Mouse (Mus musculus) T-helper 17 cell (primary cell): ENCODE measurements around the gene Emc4.

Source experiments
- in situ Hi-C, 2 experiments: fragments of 300-600 bp; cut with MboI, MseI; formaldehyde crosslinking; loops; 1 replicate in 1 of 2; 2 replicates in 1 of 2; pipeline ENCODE4 v1.15.1; 2025; ENCODE audit warnings: high pct_unique_total_duplicates in 2 of 2

The Emc4 gene

GRCm38 (mm10) chr2:112367726-112368673 is at the start of gene Emc4:
Gene Emc4, minus strand, starts transcription at chr2:112368027.
- in situ Hi-C loops = no loop called here

- in situ Hi-C loops = no loop called here
Observed at GRCm38 (mm10) chr2:112407030-112407429, 39.2 kb upstream of the Emc4 start.

- in situ Hi-C loops = no loop called here
Observed at GRCm38 (mm10) chr2:112396649-112397048, 28.8 kb upstream of the Emc4 start.

- in situ Hi-C loops = no loop called here
Observed at GRCm38 (mm10) chr2:112393958-112394357, 26.1 kb upstream of the Emc4 start.

GRCm38 (mm10) chr2:112392689-112393088 is 24.9 kb upstream of the Emc4 start:
- in situ Hi-C loops = no loop called here

GRCm38 (mm10) chr2:112391346-112392000 is 23.6 kb upstream of the Emc4 start:
- in situ Hi-C loops = no loop called here

- in situ Hi-C loops = no loop called here
Observed at GRCm38 (mm10) chr2:112390843-112391242, 23.0 kb upstream of the Emc4 start.

- in situ Hi-C loops = no loop called here
Observed at GRCm38 (mm10) chr2:112381219-112381618, 13.4 kb upstream of the Emc4 start.

- in situ Hi-C loops = no loop called here
Observed at GRCm38 (mm10) chr2:112380131-112380530, 12.3 kb upstream of the Emc4 start.

GRCm38 (mm10) chr2:112378973-112379898 is 11.4 kb upstream of the Emc4 start, which contains the start of gene Katnbl1:
Gene Katnbl1, plus strand, starts transcription at chr2:112379211.
- in situ Hi-C loops = loop anchor here in 1 of 2 experiments (5.0 kb wide), 1 partner anchor 103 kb away; the partner anchor contains the start of gene Chrm5

- in situ Hi-C loops = loop anchor here (5.0 kb wide), 3 partner anchors 78 to 112 kb away; partner anchors contain the start of genes Emc7 (in 2 of the 2), Chrm5 (in 1 of the 2) and Nop10 (in 1 of the 2)
Observed at GRCm38 (mm10) chr2:112374610-112375009, 6.8 kb upstream of the Emc4 start.

GRCm38 (mm10) chr2:112373141-112373540 is 5.3 kb upstream of the Emc4 start:
- in situ Hi-C loops = loop anchor here (5.0 kb wide), 2 partner anchors 79 to 111 kb away; partner anchors contain the start of genes Emc7 (in 2 of the 2) and Nop10 (in 1 of the 2)

- in situ Hi-C loops = loop anchor here (5.0 kb wide), 2 partner anchors 82 to 108 kb away; partner anchors contain the start of genes Emc7 (in 2 of the 2) and Nop10 (in 1 of the 2)
Observed at GRCm38 (mm10) chr2:112369941-112370340, 2.1 kb upstream of the Emc4 start.

GRCm38 (mm10) chr2:112367222-112367621 is 605 bp downstream of the Emc4 start:
- in situ Hi-C loops = no loop called here

- in situ Hi-C loops = no loop called here
Observed at GRCm38 (mm10) chr2:112360781-112361169, 7.1 kb downstream of the Emc4 start.

GRCm38 (mm10) chr2:112360012-112360780 is 7.6 kb downstream of the Emc4 start:
- in situ Hi-C loops = no loop called here

GRCm38 (mm10) chr2:112359611-112360010 is 8.2 kb downstream of the Emc4 start:
- in situ Hi-C loops = loop anchor here in 1 of 2 experiments (5.0 to 10.0 kb wide), 2 partner anchors 97 to 1465 kb away; partner anchors contain the start of genes Nop10 and Scg5

GRCm38 (mm10) chr2:112353685-112354455 is 14.0 kb downstream of the Emc4 start:
- in situ Hi-C loops = loop anchor here in 1 of 2 experiments (10.0 kb wide), 1 partner anchor 1471 kb away; the partner anchor contains the start of gene Scg5

GRCm38 (mm10) chr2:112348246-112348645 is 19.6 kb downstream of the Emc4 start:
- in situ Hi-C loops = loop anchor here in 1 of 2 experiments (5.0 kb wide), 1 partner anchor 51 kb away; no protein-coding TSS in a partner anchor
